Mouse (Mus musculus) cortical plate, adult 2 months (tissue): ENCODE measurements around the gene Vipr1.

ENCODE experiments used
- CTCF ChIP-seq: fragments of 200-500 bp; IDR thresholded peaks from 2 replicates; pipeline ENCODE4 v1.5.1; 2011; ENCODE audit warnings: mild to moderate bottlenecking, control low read depth, low read length; ENCODE audit not compliant: insufficient read depth; ENCODE audit errors: extremely low read depth
- POLR2A ChIP-seq: fragments of 200-500 bp; IDR thresholded peaks from 2 replicates; pipeline ENCODE4 v1.6.1; 2011; ENCODE audit warnings: mild to moderate bottlenecking, low read length, control low read depth; ENCODE audit not compliant: insufficient read depth; ENCODE audit errors: extremely low read depth

GRCm38 (mm10) chr9:121677069-121677468 lies 34.6 kb downstream of the Vipr1 start:
- TF ChIP-seq POLR2A (no peak), CTCF (no peak)
